Mouse (Mus musculus) CH12.LX (cell line): ENCODE measurements around the gene Bcas1. TPM values are rescaled to one million over a fixed set of nuclear protein-coding genes. Genes with fewer than 3 reads are reported as not detected.

Experiments used
- DNase-seq: peaks from one replicate; pipeline ENCODE4 v3.0.0-alpha.2; 2013; ENCODE audit errors: extremely low read depth
- H3K27ac ChIP-seq: 2 replicates; pipeline ENCODE4 v1.5.1; 2012; ENCODE audit warnings: low read depth, mild to moderate bottlenecking, control low read depth, moderate library complexity; ENCODE audit not compliant: insufficient read depth
- H3K27me3 ChIP-seq: replicated peaks from 2 replicates; pipeline ENCODE3; 2012; ENCODE audit warnings: inconsistent platforms
- H3K36me3 ChIP-seq, 2 experiments: replicated peaks in 1 of 2; 2 replicates each; pipeline versions ENCODE3 to v1.6.1; 2012; ENCODE audit warnings: inconsistent platforms in 1 of 2, low read length in 1 of 2, mild to moderate bottlenecking in 1 of 2, mixed read lengths in 1 of 2, moderate library complexity in 1 of 2; ENCODE audit not compliant: control insufficient read depth in 1 of 2, insufficient read depth in 1 of 2
- H3K4me1 ChIP-seq, 2 experiments: 2 replicates each; pipeline ENCODE4 v1.6.1; 2012; ENCODE audit warnings: inconsistent platforms in 1 of 2, moderate library complexity in 1 of 2; ENCODE audit not compliant: insufficient read depth in 2 of 2, control insufficient read depth in 1 of 2
- H3K4me2 ChIP-seq: 2 replicates; pipeline ENCODE4 v1.6.1; 2012; ENCODE audit warnings: low read depth, mild to moderate bottlenecking, control low read depth; ENCODE audit not compliant: poor library complexity, insufficient read depth, severe bottlenecking
- H3K4me3 ChIP-seq, 3 experiments: fragments of 150-350 bp in 1 of 3; sonication (generic) in 1 of 3; replicated peaks in 1 of 3; 2 replicates each; pipeline versions ENCODE3 to v1.5.1; 2011 to 2012; ENCODE audit warnings: low read depth in 2 of 3, low read length in 2 of 3, mild to moderate bottlenecking in 2 of 3, moderate library complexity in 2 of 3, control low read depth in 1 of 3, improper control_type of control experiment in 1 of 3, inconsistent platforms in 1 of 3, mixed read lengths in 1 of 3; ENCODE audit not compliant: poor library complexity in 1 of 3
- H3K79me2 ChIP-seq: replicated peaks from 2 replicates; pipeline ENCODE4 v1.6.1; 2012; ENCODE audit warnings: mild to moderate bottlenecking, moderate library complexity; ENCODE audit not compliant: control insufficient read depth, poor library complexity, insufficient read depth, severe bottlenecking; ENCODE audit errors: extremely low read depth
- H3K9ac ChIP-seq: 2 replicates; pipeline ENCODE4 v1.6.1; 2012; ENCODE audit warnings: low read depth, mild to moderate bottlenecking, control low read depth, moderate library complexity; ENCODE audit not compliant: insufficient read depth
- H3K9me3 ChIP-seq: replicated peaks from 2 replicates; pipeline ENCODE3; 2012; ENCODE audit warnings: low read length, inconsistent platforms, mixed read lengths
- BHLHE40 ChIP-seq: IDR thresholded peaks from 2 replicates; pipeline ENCODE4 v1.6.1; 2011; ENCODE audit warnings: mild to moderate bottlenecking, low read depth, low read length, improper control_type of control experiment
- CTCF ChIP-seq, 2 experiments: IDR thresholded peaks in 1 of 2; conservative IDR thresholded peaks in 1 of 2; 2 replicates each; pipeline ENCODE4 v1.5.1; 2011 to 2012; ENCODE audit warnings: low read depth in 2 of 2, low read length in 2 of 2, improper control_type of control experiment in 1 of 2, inconsistent platforms in 1 of 2, mild to moderate bottlenecking in 1 of 2, moderate library complexity in 1 of 2
- EP300 ChIP-seq: IDR thresholded peaks from 2 replicates; pipeline ENCODE4 v1.6.1; 2011; ENCODE audit warnings: low read length, improper control_type of control experiment
- ETS1 ChIP-seq: conservative IDR thresholded peaks from 2 replicates; pipeline ENCODE4 v1.6.1; 2012; ENCODE audit warnings: low read depth, mild to moderate bottlenecking, inconsistent platforms, low read length, improper control_type of control experiment, moderate library complexity
- JUND ChIP-seq: conservative IDR thresholded peaks from 2 replicates; pipeline ENCODE4 v1.6.1; 2011; ENCODE audit warnings: low read depth, low read length, improper control_type of control experiment
- MAFK ChIP-seq: IDR thresholded peaks from 2 replicates; pipeline ENCODE4 v1.6.1; 2011; ENCODE audit warnings: low read length, improper control_type of control experiment; ENCODE audit not compliant: insufficient replicate concordance
- MAX ChIP-seq: IDR thresholded peaks from 2 replicates; pipeline ENCODE4 v1.6.1; 2011; ENCODE audit warnings: low read length, improper control_type of control experiment
- MEF2A ChIP-seq: IDR thresholded peaks from 2 replicates; pipeline ENCODE4 v1.6.1; 2014; ENCODE audit warnings: low read depth, mild to moderate bottlenecking, inconsistent platforms, low read length, improper control_type of control experiment, borderline replicate concordance
- MXI1 ChIP-seq: IDR thresholded peaks from 2 replicates; pipeline ENCODE4 v1.6.1; 2011; ENCODE audit warnings: mild to moderate bottlenecking, low read depth, low read length, improper control_type of control experiment
- MYC ChIP-seq: IDR thresholded peaks from 2 replicates; pipeline ENCODE4 v1.6.1; 2011; ENCODE audit warnings: low read depth, mild to moderate bottlenecking, improper control_type of control experiment, low read length
- NRF1 ChIP-seq: IDR thresholded peaks from 2 replicates; pipeline ENCODE4 v1.6.1; 2014; ENCODE audit warnings: low read depth, mild to moderate bottlenecking, inconsistent platforms, low read length, improper control_type of control experiment, moderate library complexity
- PAX5 ChIP-seq: IDR thresholded peaks from 2 replicates; pipeline ENCODE4 v1.6.1; 2012; ENCODE audit warnings: low read length, inconsistent platforms, mixed read lengths
- POLR2A ChIP-seq: IDR thresholded peaks from 2 replicates; pipeline ENCODE4 v1.6.1; 2011; ENCODE audit warnings: low read depth, mild to moderate bottlenecking, improper control_type of control experiment, low read length
- RCOR1 ChIP-seq: conservative IDR thresholded peaks from 2 replicates; pipeline ENCODE4 v1.6.1; 2012; ENCODE audit warnings: low read depth, mild to moderate bottlenecking, inconsistent platforms, low read length, improper control_type of control experiment
- SIN3A ChIP-seq: IDR thresholded peaks from 2 replicates; pipeline ENCODE4 v1.6.1; 2012; ENCODE audit warnings: low read length, improper control_type of control experiment, inconsistent platforms
- SMC3 ChIP-seq: IDR thresholded peaks from 2 replicates; pipeline ENCODE4 v1.6.1; 2011; ENCODE audit warnings: low read depth, low read length, improper control_type of control experiment
- UBTF ChIP-seq: IDR thresholded peaks from 2 replicates; pipeline ENCODE4 v1.6.1; 2012; ENCODE audit warnings: low read depth, mild to moderate bottlenecking, inconsistent platforms, low read length, improper control_type of control experiment, moderate library complexity
- USF1 ChIP-seq: IDR thresholded peaks from 2 replicates; pipeline ENCODE4 v1.6.1; 2014; ENCODE audit warnings: low read depth, mild to moderate bottlenecking, inconsistent platforms, low read length, improper control_type of control experiment
- USF2 ChIP-seq: conservative IDR thresholded peaks from 2 replicates; pipeline ENCODE4 v1.6.1; 2011; ENCODE audit warnings: low read depth, low read length, improper control_type of control experiment
- ZC3H11A ChIP-seq: IDR thresholded peaks from 2 replicates; pipeline ENCODE4 v1.6.1; 2012; ENCODE audit warnings: low read depth, mild to moderate bottlenecking, inconsistent platforms, low read length, improper control_type of control experiment
- ZKSCAN1 ChIP-seq: IDR thresholded peaks from 2 replicates; pipeline ENCODE4 v1.6.1; 2012; ENCODE audit warnings: low read depth, inconsistent platforms, low read length, improper control_type of control experiment, borderline replicate concordance
- ZMIZ1 ChIP-seq: IDR thresholded peaks from 2 replicates; pipeline ENCODE4 v1.6.1; 2012; ENCODE audit warnings: low read depth, mild to moderate bottlenecking, inconsistent platforms, low read length, improper control_type of control experiment
- dilution Hi-C: fragments of 300-500 bp; cut with MboI; formaldehyde crosslinking; loops from 2 replicates; pipeline ENCODE4 v1.14.3; 2020; ENCODE audit warnings: low sequenced_read_pairs; ENCODE audit not compliant: extremely low pct_unique_long_range_greater_than_20kb, extremely low pct_ligation_motif_present
- in situ Hi-C: fragments of 300-500 bp; cut with MboI; formaldehyde crosslinking; loops from 3 replicates; pipeline ENCODE4 v1.14.3; 2019; ENCODE audit warnings: low sequenced_read_pairs, low pct_ligation_motif_present, low pct_unique_long_range_greater_than_20kb, mixed read lengths
- polyA plus RNA-seq: library from polyadenylated mRNA; unstranded; fragments of >175 nt; gene quantifications from 2 replicates; pipeline ENCODE4 v1.2.1, GENCODE M21; 2012; ENCODE audit warnings: low read depth; ENCODE audit not compliant: insufficient read length
- total RNA-seq, 2 experiments: library from RNA; depleted of rRNA; stranded (reverse); fragments of 300-350 nt in 1 of 2; fragments of >200 nt in 1 of 2; gene quantifications; 2 replicates each; pipeline ENCODE4 v1.2.3; 2012 to 2014

Gene Bcas1
- total and polyA plus RNA-seq, 3 experiments, result 0.17 TPM; not detected in 2

DNA sequence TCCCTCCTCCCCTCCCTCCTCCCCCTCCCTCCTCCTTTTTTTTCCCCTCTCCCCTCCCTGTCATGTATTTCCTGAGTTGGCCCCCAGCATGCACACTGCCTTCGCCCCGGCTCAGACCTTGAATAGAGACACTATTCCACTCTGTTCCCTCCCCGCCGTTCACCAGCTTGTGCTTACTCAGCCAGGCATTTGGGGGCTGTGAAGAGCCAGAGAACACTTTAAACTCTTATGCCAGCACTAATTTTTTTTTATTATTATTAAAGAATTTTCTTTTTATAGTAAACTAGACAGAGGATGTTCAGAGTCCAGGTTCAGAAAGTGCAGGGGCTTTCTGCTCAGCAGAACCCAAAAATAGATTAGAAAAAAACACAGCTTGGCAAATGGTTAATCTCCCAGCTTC is 37.2 kb upstream of the Bcas1 start:
- Histone ChIP-seq H3K4me3 (no peak overlapping the region), H3K27me3 (peaks cover 54% of the 10 kb centered on the region), H3K9ac (no peak overlapping the region), H3K4me1 (no peaks in the 10 kb centered on the region; a peak in 1 of 4 replicates), H3K27ac (no peak overlapping the region), H3K36me3 (no peaks in the 10 kb centered on the region), H3K79me2 (no peaks in the 10 kb centered on the region), H3K9me3 (no peaks in the 10 kb centered on the region), H3K4me2 (no peak overlapping the region)
- in situ Hi-C loops (no loop called here), dilution Hi-C loops (no loop called here)
- DNase-seq, result no peak
- TF ChIP-seq ZC3H11A (no peak), PAX5 (no peak), USF2 (no peak), MXI1 (no peak), SIN3A (no peak), RCOR1 (no peak), MYC (no peak), ZMIZ1 (no peak), ETS1 (no peak), CTCF (conservative IDR thresholded peaks at IDR 0.05 in 1 of 2, IDR thresholded peaks at IDR 0.05 in 1 of 2; ENCODE audit: low read depth in 2 of 2, low read length in 2 of 2) (no peak), ZKSCAN1 (no peak), POLR2A (no peak), MEF2A (no peak)

DNA sequence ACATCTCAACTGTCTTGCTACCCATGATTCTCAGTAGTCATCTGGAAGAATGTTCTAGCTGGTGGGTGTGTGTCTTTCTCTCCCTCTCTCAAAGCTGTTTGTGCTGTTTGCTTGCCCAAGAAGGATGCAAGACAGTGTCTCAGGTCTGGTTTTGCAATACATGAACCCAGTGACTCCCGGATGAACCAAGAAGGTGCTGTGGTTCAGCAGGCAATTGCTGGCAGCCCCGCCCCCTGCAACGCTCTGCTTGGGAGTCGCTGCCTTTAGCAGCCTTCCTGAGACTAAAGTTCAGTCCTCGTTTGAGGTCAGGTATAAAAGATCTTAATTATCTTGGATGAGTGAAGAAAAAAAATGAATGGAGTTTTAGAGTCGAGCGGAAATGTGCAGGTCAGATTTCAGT is 34.0 kb upstream of the Bcas1 start:
- Histone ChIP-seq H3K9me3 (no peaks in the 10 kb centered on the region), H3K36me3 (no peaks in the 10 kb centered on the region), H3K27ac (no peak overlapping the region), H3K27me3 (peaks cover 61% of the 10 kb centered on the region), H3K4me3 (no peak overlapping the region), H3K4me2 (no peak overlapping the region), H3K9ac (no peak overlapping the region), H3K79me2 (no peaks in the 10 kb centered on the region), H3K4me1 (no peaks in the 10 kb centered on the region)
- no peak for DNase-seq
- TF ChIP-seq MXI1 (no peak), UBTF (no peak), SMC3 (no peak), BHLHE40 (no peak), MAFK (no peak), MEF2A (no peak), JUND (no peak), USF1 (no peak), EP300 (no peak), ZKSCAN1 (no peak), NRF1 (no peak), MAX (no peak)
- in situ Hi-C loops (no loop called here), dilution Hi-C loops (no loop called here)
